Mouse (Mus musculus) heart, embryonic 15.5 days (tissue): ENCODE measurements around the gene Polq. TPM values are rescaled to one million over a fixed set of nuclear protein-coding genes. Genes with fewer than 3 reads are reported as not detected.

Experiments
- ATAC-seq: fragments of 200-750 bp; cut with Nextera tagmentation; replicated peaks from 2 replicates; pipeline ENCODE4 v1.8.0; 2017; ENCODE audit warnings: low read depth, moderate TSS enrichment; ENCODE audit not compliant: insufficient number of reproducible peaks, insufficient read depth, low FRiP score
- H3K27ac ChIP-seq: fragments of 300-500 bp; sonication (generic); 2 replicates; pipeline ENCODE4 v1.5.1; 2015; ENCODE audit warnings: mild to moderate bottlenecking, inconsistent platforms
- H3K27me3 ChIP-seq: fragments of 300-500 bp; sonication (generic); 2 replicates; pipeline ENCODE4 v1.6.1; 2015; ENCODE audit warnings: inconsistent platforms
- H3K36me3 ChIP-seq: fragments of 300-500 bp; sonication (generic); 2 replicates; pipeline ENCODE4 v1.6.1; 2015; ENCODE audit warnings: mild to moderate bottlenecking, inconsistent platforms
- H3K4me1 ChIP-seq: fragments of 300-500 bp; sonication (generic); replicated peaks from 2 replicates; pipeline ENCODE4 v1.6.1; 2015; ENCODE audit warnings: inconsistent platforms
- H3K4me2 ChIP-seq: fragments of 300-500 bp; sonication (generic); 2 replicates; pipeline ENCODE4 v1.6.1; 2015; ENCODE audit warnings: inconsistent platforms, mild to moderate bottlenecking, moderate library complexity
- H3K4me3 ChIP-seq: fragments of 300-500 bp; sonication (generic); 2 replicates; pipeline ENCODE4 v1.5.1; 2015; ENCODE audit warnings: mild to moderate bottlenecking, inconsistent platforms
- H3K9ac ChIP-seq: fragments of 300-500 bp; sonication (generic); 2 replicates; pipeline ENCODE4 v1.6.1; 2015; ENCODE audit warnings: mild to moderate bottlenecking, inconsistent platforms
- H3K9me3 ChIP-seq: fragments of 300-500 bp; sonication (generic); replicated peaks from 2 replicates; pipeline ENCODE4 v1.6.1; 2016; ENCODE audit warnings: inconsistent platforms
- WGBS: fragments of 180-500 bp; shearing (Covaris S2); methylation state at CpG from one replicate; pipeline ENCODE4 v1.1.7; 2015; ENCODE audit warnings: mixed read lengths; 5-methylcytosine and 5-hydroxymethylcytosine counted together
- polyA plus RNA-seq: library from polyadenylated mRNA; unstranded; fragments of >200 nt; fragmentation: Nextera tagmentation; extraction: Ambion mirVana; gene quantifications from 2 replicates; pipeline ENCODE4 v1.2.1, GENCODE M21; 2015

Polq gene
- polyA plus RNA-seq: 3.4 and 4.8 TPM in 2 replicates

GRCm38 (mm10) chr16:37011061-37011921 lies at the start of gene Polq:
Gene Polq, plus strand, starts transcription at chr16:37011786.
- Histone ChIP-seq H3K27me3 (no peaks in the 10 kb centered on the region), H3K4me1 (peaks cover 17% of the 10 kb centered on the region), H3K9ac (peak within 1 kb of the TSS; percentile 67), H3K36me3 (no peaks in the 10 kb centered on the region; the same call in 1 of the 2 replicates), H3K4me2 (peak within 1 kb of the TSS; percentile 89), H3K27ac (peak within 1 kb of the TSS; percentile 73), H3K4me3 (peak within 1 kb of the TSS; percentile 82), H3K9me3 (no peaks in the 10 kb centered on the region)
- WGBS: 2% methylated on average over 30 of the region's 30 CpGs
- peak; percentile 96 for ATAC-seq

GRCm38 (mm10) chr16:36963415-36963814 lies 48.2 kb upstream of the Polq start:
- Histone ChIP-seq H3K27ac (no peak overlapping the region), H3K27me3 (no peaks in the 10 kb centered on the region), H3K4me3 (no peak overlapping the region), H3K36me3 (peaks cover 17% of the 10 kb centered on the region; the same call in 1 of the 2 replicates), H3K4me2 (no peak overlapping the region), H3K4me1 (no peaks in the 10 kb centered on the region), H3K9ac (no peak overlapping the region), H3K9me3 (no peaks in the 10 kb centered on the region)
- no peak for ATAC-seq
- 82% methylated on average over 4 of the region's 4 CpGs for WGBS

GRCm38 (mm10) chr16:36979127-36979526 lies 32.5 kb upstream of the Polq start:
- 87% methylated on average over 2 of the region's 2 CpGs for WGBS
- Histone ChIP-seq H3K36me3 (no peaks in the 10 kb centered on the region; the same call in 1 of the 2 replicates), H3K4me2 (no peak overlapping the region), H3K4me1 (0 out of 2 replicates have a peak, but pooled peaks cover 7% of the 10 kb centered on the region), H3K9ac (no peak overlapping the region), H3K27ac (no peak overlapping the region), H3K4me3 (no peak overlapping the region), H3K27me3 (no peaks in the 10 kb centered on the region), H3K9me3 (0 out of 2 replicates have a peak, but pooled peaks cover 4% of the 10 kb centered on the region)
- ATAC-seq: no peak

GRCm38 (mm10) chr16:36983796-36984195 lies 27.8 kb upstream of the Polq start:
- Histone ChIP-seq H3K9ac (no peak overlapping the region), H3K4me2 (no peak overlapping the region), H3K4me1 (peaks cover 22% of the 10 kb centered on the region), H3K27ac (peak overlapping the region; percentile 25), H3K27me3 (no peaks in the 10 kb centered on the region), H3K4me3 (no peak overlapping the region), H3K36me3 (no peaks in the 10 kb centered on the region; the same call in 1 of the 2 replicates), H3K9me3 (0 out of 2 replicates have a peak, but pooled peaks cover 4% of the 10 kb centered on the region)
- WGBS: 81% methylated on average over 1 of the region's 1 CpGs
- ATAC-seq: no peak

GRCm38 (mm10) chr16:36985636-36986042 lies 25.9 kb upstream of the Polq start:
- no peak overlapping the region for H3K27ac ChIP-seq
- WGBS: 50% methylated on average over 5 of the region's 5 CpGs
- no peak for ATAC-seq

GRCm38 (mm10) chr16:36987399-36987798 lies 24.2 kb upstream of the Polq start:
- Histone ChIP-seq H3K36me3 (no peaks in the 10 kb centered on the region), H3K4me1 (peaks cover 30% of the 10 kb centered on the region), H3K4me2 (peak overlapping the region; percentile 57), H3K27ac (no peak overlapping the region), H3K9ac (no peak overlapping the region), H3K27me3 (no peaks in the 10 kb centered on the region), H3K4me3 (no peak overlapping the region), H3K9me3 (no peaks in the 10 kb centered on the region)
- ATAC-seq: no peak
- WGBS: 63% methylated on average over 2 of the region's 2 CpGs

More at GRCm38 (mm10) chr16:36985636-36986042, 25.9 kb upstream of the Polq start:
- Histone ChIP-seq H3K36me3 (no peaks in the 10 kb centered on the region; the same call in 1 of the 2 replicates), H3K27me3 (no peaks in the 10 kb centered on the region), H3K9ac (no peak overlapping the region), H3K4me1 (peaks cover 23% of the 10 kb centered on the region), H3K4me3 (no peak overlapping the region), H3K4me2 (no peak overlapping the region), H3K9me3 (0 out of 2 replicates have a peak, but pooled peaks cover 4% of the 10 kb centered on the region)

GRCm38 (mm10) chr16:36988066-36988465 lies 23.5 kb upstream of the Polq start:
- Histone ChIP-seq H3K4me3 (peak overlapping the region; percentile 53; the same call in 1 of the 2 replicates), H3K27ac (no peak overlapping the region), H3K4me1 (peaks cover 26% of the 10 kb centered on the region), H3K9ac (no peak overlapping the region), H3K4me2 (peak overlapping the region; percentile 57), H3K27me3 (no peaks in the 10 kb centered on the region), H3K36me3 (no peaks in the 10 kb centered on the region), H3K9me3 (no peaks in the 10 kb centered on the region)
- ATAC-seq: no peak

GRCm38 (mm10) chr16:36989493-36989892 lies 22.1 kb upstream of the Polq start:
- 38% methylated on average over 8 of the region's 8 CpGs for WGBS
- peak overlapping the region; percentile 57 for H3K4me2 ChIP-seq
- peak overlapping the region; percentile 44 for H3K9ac ChIP-seq
- ATAC-seq: peak; percentile 77
- peak overlapping the region; percentile 53 for H3K4me3 ChIP-seq
- no peaks in the 10 kb centered on the region for H3K36me3 ChIP-seq
- peaks cover 23% of the 10 kb centered on the region for H3K4me1 ChIP-seq
- peak overlapping the region; percentile 90 for H3K27ac ChIP-seq
- H3K9me3 ChIP-seq: no peaks in the 10 kb centered on the region
- H3K27me3 ChIP-seq: no peaks in the 10 kb centered on the region

GRCm38 (mm10) chr16:36989999-36990625 lies 21.5 kb upstream of the Polq start, which contains the start of gene Fbxo40:
Gene Fbxo40, minus strand, starts transcription at chr16:36990467.
- peaks cover 23% of the 10 kb centered on the region for H3K4me1 ChIP-seq
- H3K9ac ChIP-seq: peak within 1 kb of the TSS; percentile 44
- H3K36me3 ChIP-seq: no peaks in the 10 kb centered on the region
- ATAC-seq: peak; percentile 88
- no peaks in the 10 kb centered on the region for H3K27me3 ChIP-seq
- H3K27ac ChIP-seq: peak within 1 kb of the TSS; percentile 90
- peak within 1 kb of the TSS; percentile 53 for H3K4me3 ChIP-seq
- H3K9me3 ChIP-seq: no peaks in the 10 kb centered on the region
- WGBS: 31% methylated on average over 18 of the region's 18 CpGs
- H3K4me2 ChIP-seq: peak within 1 kb of the TSS; percentile 57

GRCm38 (mm10) chr16:36997650-36998049 lies 13.9 kb upstream of the Polq start:
- no peaks in the 10 kb centered on the region for H3K36me3 ChIP-seq
- no peaks in the 10 kb centered on the region for H3K4me1 ChIP-seq
- no peak overlapping the region for H3K4me2 ChIP-seq
- no peaks in the 10 kb centered on the region for H3K27me3 ChIP-seq
- no peak overlapping the region for H3K9ac ChIP-seq
- no peak overlapping the region for H3K4me3 ChIP-seq
- H3K9me3 ChIP-seq: no peaks in the 10 kb centered on the region
- no peak for ATAC-seq
- H3K27ac ChIP-seq: no peak overlapping the region
- 72% methylated on average over 6 of the region's 6 CpGs for WGBS

- no peak overlapping the region for H3K9ac ChIP-seq
- H3K4me2 ChIP-seq: no peak overlapping the region
- no peaks in the 10 kb centered on the region for H3K4me1 ChIP-seq
- H3K27ac ChIP-seq: no peak overlapping the region
- ATAC-seq: no peak
- whole genome bisulfite sequencing: 54% methylated on average over 9 of the region's 9 CpGs
- H3K9me3 ChIP-seq: no peaks in the 10 kb centered on the region
- H3K36me3 ChIP-seq: no peaks in the 10 kb centered on the region
- no peaks in the 10 kb centered on the region for H3K27me3 ChIP-seq
- H3K4me3 ChIP-seq: no peak overlapping the region
Observed at GRCm38 (mm10) chr16:36999366-36999972, 12.1 kb upstream of the Polq start.
